Mouse (Mus musculus) spleen, postnatal 36 days (tissue): ENCODE data around the gene Palm.
A peak's percentile ranks its signal among the peaks of the same experiment; 100 is the strongest.

Source experiments
- DNase-seq, 2 experiments: peaks; one replicate each; pipeline ENCODE4 v3.0.0; 2022; ENCODE audit warnings: low spot score in 2 of 2, mixed read lengths in 1 of 2

Gene Palm

DNA sequence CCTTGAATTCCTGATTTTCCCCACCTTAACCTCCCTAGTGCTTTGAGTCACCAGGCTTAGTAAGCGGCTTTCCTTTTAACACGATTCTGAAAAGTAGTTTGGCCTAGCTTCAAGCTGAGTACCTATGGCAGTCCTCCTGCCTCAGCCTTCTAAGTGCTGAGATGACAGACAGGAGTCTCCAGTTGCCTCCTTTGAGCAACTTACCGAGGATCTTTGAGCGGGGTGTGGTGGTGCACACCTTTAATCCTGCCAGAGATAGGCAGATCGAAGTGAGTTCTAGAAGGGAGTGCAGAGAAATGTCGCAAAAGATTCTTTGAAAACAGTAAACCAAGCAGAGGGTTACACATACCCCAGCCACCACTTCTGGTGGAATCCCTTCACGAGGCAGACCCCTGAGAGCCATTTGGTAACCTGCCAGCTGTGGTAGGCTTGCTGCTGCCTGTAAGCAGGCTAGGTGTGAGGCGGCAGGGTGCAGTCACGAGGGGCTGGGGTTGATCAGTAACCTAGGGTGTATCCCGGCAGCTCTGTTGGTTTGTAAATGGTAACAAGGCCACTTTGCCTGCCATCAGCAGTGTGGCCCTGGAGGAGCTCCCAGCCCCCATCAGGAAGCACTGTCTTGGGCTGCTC is 62.3 kb downstream of the Palm start:
- DNase-seq = no peak

- no peak for DNase-seq
Observed at GRCm38 (mm10) chr10:79856280-79856679, 62.9 kb downstream of the Palm start.

DNA sequence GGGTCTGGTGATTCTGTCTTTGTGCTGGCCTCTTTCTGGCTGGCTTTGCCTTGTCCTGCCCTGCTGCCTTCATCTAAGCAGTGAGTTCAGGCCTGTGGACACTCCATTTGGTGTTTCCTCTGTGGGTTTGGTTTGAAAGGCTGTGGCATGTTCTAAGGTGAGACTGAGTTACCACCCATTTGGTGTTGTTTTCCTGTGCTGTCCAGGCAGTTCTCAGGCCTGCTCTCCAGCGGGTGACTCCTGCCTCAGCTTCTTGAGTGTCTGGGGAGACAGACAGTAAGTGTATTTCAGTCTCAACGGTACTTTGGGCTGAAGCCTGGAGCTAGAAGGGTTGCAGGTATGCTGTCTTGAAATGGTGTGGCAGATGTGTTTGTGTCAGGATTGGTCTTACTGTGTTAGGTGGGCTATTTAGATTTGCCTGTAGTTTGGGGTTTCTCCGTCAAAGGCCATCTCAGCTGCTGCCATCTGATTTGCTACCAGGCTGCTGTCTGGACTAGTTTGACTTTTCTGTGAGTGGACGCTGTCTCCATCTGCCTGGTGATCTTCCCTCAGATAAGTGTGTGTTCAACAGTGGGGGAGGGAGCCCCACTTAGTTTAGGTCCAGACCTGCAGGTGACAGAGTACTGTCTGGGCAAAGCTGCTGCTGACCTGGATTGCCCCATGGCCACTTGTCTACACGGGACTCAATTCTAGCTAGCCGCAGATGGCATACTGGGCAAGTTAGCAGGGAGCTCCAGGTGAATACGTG is 63.5 kb downstream of the Palm start:
- no peak for DNase-seq

- DNase-seq = peak; percentile 70 to 78
Observed at GRCm38 (mm10) chr10:79857452-79857811, 64.1 kb downstream of the Palm start.

GRCm38 (mm10) chr10:79857894-79858293 is 64.5 kb downstream of the Palm start:
- no peak for DNase-seq

- DNase-seq = no peak
Observed at GRCm38 (mm10) chr10:79858416-79859074, 65.2 kb downstream of the Palm start.

DNA sequence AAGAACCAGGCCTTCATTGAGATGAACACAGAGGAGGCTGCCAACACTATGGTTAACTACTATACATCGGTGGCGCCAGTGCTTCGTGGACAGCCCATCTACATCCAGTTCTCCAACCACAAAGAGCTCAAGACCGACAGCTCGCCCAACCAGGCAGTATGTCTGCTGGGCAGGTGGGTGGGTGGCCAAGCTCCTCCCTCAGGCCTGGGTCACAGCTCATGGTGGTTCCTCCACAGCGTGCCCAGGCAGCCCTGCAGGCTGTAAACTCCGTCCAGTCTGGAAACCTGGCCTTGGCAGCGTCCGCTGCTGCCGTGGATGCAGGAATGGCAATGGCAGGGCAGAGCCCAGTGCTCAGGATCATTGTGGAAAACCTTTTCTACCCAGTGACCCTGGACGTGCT is 65.7 kb downstream of the Palm start:
- DNase-seq = no peak

GRCm38 (mm10) chr10:79860079-79860911 is 66.9 kb downstream of the Palm start:
- DNase-seq = no peak

GRCm38 (mm10) chr10:79861230-79862048 is 68.1 kb downstream of the Palm start:
- no peak for DNase-seq

- no peak for DNase-seq
Observed at GRCm38 (mm10) chr10:79862049-79862788, 68.8 kb downstream of the Palm start.

DNA sequence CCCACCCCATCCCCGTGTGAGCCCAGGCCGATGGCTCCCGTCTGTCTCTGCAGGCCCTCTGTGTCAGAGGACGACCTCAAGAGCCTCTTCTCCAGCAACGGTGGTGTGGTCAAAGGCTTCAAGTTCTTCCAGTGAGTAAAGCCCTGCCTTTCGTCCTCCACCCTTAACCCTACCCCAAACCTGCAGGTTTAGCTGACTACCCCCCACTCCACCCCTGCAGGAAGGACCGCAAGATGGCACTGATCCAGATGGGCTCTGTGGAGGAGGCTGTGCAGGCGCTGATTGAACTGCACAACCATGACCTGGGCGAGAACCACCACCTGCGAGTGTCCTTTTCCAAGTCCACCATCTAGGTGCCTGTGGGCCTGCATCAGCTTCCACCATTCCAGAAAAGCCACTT is 69.6 kb downstream of the Palm start:
- no peak for DNase-seq

DNA sequence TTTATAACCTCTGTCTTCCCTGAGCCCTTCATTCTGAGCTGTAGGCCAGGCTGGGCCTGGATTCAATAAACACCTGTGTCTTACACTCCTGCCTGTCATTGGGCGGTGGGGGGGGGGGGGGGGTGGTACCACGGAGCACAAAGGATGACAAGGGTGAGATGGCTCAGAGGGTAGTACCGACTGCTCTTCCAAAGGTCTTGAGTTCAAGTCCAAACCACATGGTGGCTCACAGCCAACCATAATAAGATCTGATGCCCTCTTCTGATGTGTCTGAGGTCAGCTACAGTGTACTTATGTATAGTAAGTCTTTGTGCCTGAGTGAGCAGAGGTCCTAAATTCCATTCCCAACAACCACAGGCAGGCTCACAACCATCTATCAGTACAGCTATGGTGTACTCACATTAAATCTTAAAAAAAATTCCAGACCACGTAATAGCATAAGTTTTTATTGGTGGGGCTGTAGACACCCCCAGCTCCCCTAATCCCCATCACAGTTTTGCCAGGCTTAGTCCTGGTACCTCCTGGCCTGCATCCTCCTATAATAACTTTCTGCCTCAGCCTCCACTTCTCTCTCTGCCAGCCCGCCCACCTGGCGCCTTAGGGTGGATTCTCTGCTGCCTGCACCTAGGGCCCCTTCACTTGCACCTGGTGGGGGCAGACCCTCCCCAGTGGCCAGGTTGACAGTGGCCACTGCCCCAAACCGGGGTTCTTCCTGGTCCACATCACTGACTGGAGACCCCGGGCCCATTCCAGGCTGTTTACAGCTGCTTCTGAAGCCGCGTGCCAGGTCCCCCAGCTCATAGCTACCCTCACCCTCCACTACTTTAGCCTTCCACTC is 71.2 kb downstream of the Palm start:
- DNase-seq = no peak

DNA sequence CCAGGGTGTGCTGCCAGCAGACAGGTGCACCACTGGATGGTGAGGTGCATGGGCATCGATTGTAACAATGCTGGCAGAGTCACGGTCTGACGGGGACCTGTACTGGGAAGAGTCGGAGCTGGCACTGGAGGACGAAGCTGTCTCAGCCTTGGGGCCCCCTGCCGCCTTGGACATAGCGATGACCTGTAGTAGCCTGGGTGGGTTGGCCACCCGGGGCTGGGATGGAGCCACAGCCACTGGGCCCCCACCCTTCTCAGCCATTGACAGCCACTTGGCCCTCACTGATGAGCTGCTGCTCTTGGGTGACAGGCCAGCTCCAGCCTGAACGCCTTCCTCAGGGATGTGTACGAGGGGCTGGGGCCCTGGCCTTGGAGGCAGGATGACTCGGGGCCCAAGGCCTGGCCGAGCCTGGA is 71.8 kb downstream of the Palm start:
- DNase-seq = no peak

- no peak for DNase-seq
Observed at GRCm38 (mm10) chr10:79865801-79866295, 72.5 kb downstream of the Palm start.

DNA sequence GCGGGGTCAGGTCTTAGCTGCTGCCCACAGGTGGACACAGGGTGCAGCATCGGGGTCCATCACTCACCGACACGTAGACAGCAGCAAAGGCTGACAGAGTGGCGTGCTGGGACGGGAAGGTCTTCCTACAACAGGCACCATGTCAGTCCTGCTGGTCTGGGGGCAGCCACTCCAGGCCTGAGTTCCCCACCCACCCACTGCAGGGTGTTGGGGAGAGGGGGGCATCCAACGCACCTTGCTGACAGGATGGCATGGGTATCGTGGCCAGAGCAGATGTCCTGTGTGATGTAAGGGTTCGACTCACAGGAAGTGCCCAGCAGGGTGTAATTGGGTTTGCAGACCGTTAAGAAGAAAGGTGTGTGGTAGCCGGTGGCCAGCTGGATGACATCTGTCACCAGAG is 73.2 kb downstream of the Palm start:
- DNase-seq = no peak
